Mouse (Mus musculus) kidney, postnatal 0 days (tissue): ENCODE data around the gene Ppp2r5a. TPM values are rescaled to one million over a fixed set of nuclear protein-coding genes. Genes with fewer than 3 reads are reported as not detected.
A peak's percentile ranks its signal among the peaks of the same experiment; 100 is the strongest.

ENCODE experiments used
- ATAC-seq: fragments of 200-750 bp; cut with Nextera tagmentation; replicated peaks from 2 replicates; pipeline ENCODE4 v1.8.0; 2017; ENCODE audit warnings: low read depth, moderate number of reproducible peaks, moderate TSS enrichment, moderate library complexity; ENCODE audit not compliant: low FRiP score
- DNase-seq: peaks from one replicate; pipeline ENCODE4 v3.0.0-alpha.2; 2016; ENCODE audit warnings: low spot score
- H3K27ac ChIP-seq: fragments of 300-500 bp; sonication (generic); 2 replicates; pipeline ENCODE4 v1.5.1; 2014; ENCODE audit warnings: mild to moderate bottlenecking
- H3K27me3 ChIP-seq: fragments of 300-500 bp; sonication (generic); 2 replicates; pipeline ENCODE4 v1.6.1; 2014; ENCODE audit warnings: low read length, mixed read lengths; ENCODE audit not compliant: insufficient read depth
- H3K36me3 ChIP-seq: fragments of 300-500 bp; sonication (generic); 2 replicates; pipeline ENCODE4 v1.6.1; 2014; ENCODE audit warnings: low read length, mixed read lengths; ENCODE audit not compliant: insufficient read depth
- H3K4me1 ChIP-seq: fragments of 300-500 bp; sonication (generic); replicated peaks from 2 replicates; pipeline ENCODE4 v1.6.1; 2014; ENCODE audit warnings: antibody characterized with exemption, low read length, mixed read lengths; ENCODE audit not compliant: insufficient read depth
- H3K4me2 ChIP-seq: fragments of 300-500 bp; sonication (generic); 2 replicates; pipeline ENCODE4 v1.6.1; 2014; ENCODE audit warnings: mild to moderate bottlenecking, low read length, moderate library complexity, mixed read lengths
- H3K4me3 ChIP-seq: fragments of 300-500 bp; sonication (generic); replicated peaks from 2 replicates; pipeline ENCODE4 v1.5.1; 2014; ENCODE audit warnings: low read depth, low read length
- H3K9ac ChIP-seq: fragments of 300-500 bp; sonication (generic); 2 replicates; pipeline ENCODE4 v1.6.1; 2014; ENCODE audit warnings: low read depth, low read length
- H3K9me3 ChIP-seq: fragments of 300-500 bp; sonication (generic); replicated peaks from 2 replicates; pipeline ENCODE4 v1.6.1; 2016; ENCODE audit warnings: low read length, inconsistent platforms, mixed read lengths
- CTCF ChIP-seq: IDR thresholded peaks from 2 replicates; pipeline ENCODE4 v1.5.1; 2016; ENCODE audit warnings: antibody characterized with exemption, low read depth, mild to moderate bottlenecking, moderate library complexity
- WGBS: fragments of 180-500 bp; shearing (Covaris S2); extraction: QIAGEN DNeasy Blood & Tissue Kit; methylation state at CpG from one replicate; pipeline ENCODE4 v1.1.7; 2014; 5-methylcytosine and 5-hydroxymethylcytosine counted together
- polyA plus RNA-seq: library from polyadenylated mRNA; unstranded; fragments of >200 nt; fragmentation: Nextera tagmentation; extraction: Ambion mirVana; gene quantifications from 2 replicates; pipeline ENCODE4 v1.2.1, GENCODE M21; 2015

The Ppp2r5a gene
- polyA plus RNA-seq, 1 experiment from 2014 or later = 39.8 TPM

- TF ChIP-seq CTCF = no peak
- Histone ChIP-seq H3K4me2 (no peak overlapping the region), H3K27ac (no peak overlapping the region), H3K9ac (no peak overlapping the region), H3K36me3 (no peaks in the 10 kb centered on the region), H3K4me3 (no peak overlapping the region), H3K27me3 (no peaks in the 10 kb centered on the region), H3K4me1 (no peaks in the 10 kb centered on the region), H3K9me3 (no peaks in the 10 kb centered on the region)
- DNase-seq (no peak), ATAC-seq (no peak)
- 39% methylated on average over 6 of the region's 6 CpGs for WGBS
These were observed 10.8 kb upstream of the Ppp2r5a start for GRCm38 (mm10) chr1:191413691-191414415.

- Histone ChIP-seq H3K9me3 (no peaks in the 10 kb centered on the region), H3K27ac (no peak overlapping the region), H3K27me3 (no peaks in the 10 kb centered on the region), H3K4me2 (peak overlapping the region; percentile 10; the same call in 1 of the 2 replicates), H3K36me3 (no peaks in the 10 kb centered on the region), H3K9ac (no peak overlapping the region), H3K4me1 (no peaks in the 10 kb centered on the region), H3K4me3 (no peak overlapping the region)
- DNase-seq (no peak), ATAC-seq (0 out of 2 replicates have a peak, but pooled peaks have one; percentile 61)
- 46% methylated on average over 10 of the region's 10 CpGs for WGBS
- TF ChIP-seq CTCF = no peak
These were observed 7.4 kb upstream of the Ppp2r5a start for GRCm38 (mm10) chr1:191410294-191411036.

GRCm38 (mm10) chr1:191407246-191407645, 4.2 kb upstream of the Ppp2r5a start:
- WGBS = 50% methylated on average over 11 of the region's 12 CpGs
- ATAC-seq = no peak
- no peak overlapping the region for H3K9ac ChIP-seq

GRCm38 (mm10) chr1:191406516-191406915, 3.4 kb upstream of the Ppp2r5a start:
- Histone ChIP-seq H3K4me2 (no peak overlapping the region), H3K36me3 (no peaks in the 10 kb centered on the region), H3K27me3 (no peaks in the 10 kb centered on the region), H3K27ac (no peak overlapping the region), H3K4me3 (no peak overlapping the region), H3K9me3 (no peaks in the 10 kb centered on the region), H3K4me1 (no peaks in the 10 kb centered on the region), H3K9ac (no peak overlapping the region)
- 96% methylated on average over 8 of the region's 8 CpGs for WGBS
- no peak for ATAC-seq
- TF ChIP-seq CTCF = no peak
- DNase-seq = no peak

More at GRCm38 (mm10) chr1:191407246-191407645, 4.2 kb upstream of the Ppp2r5a start:
- TF ChIP-seq CTCF = no peak
- H3K4me2 ChIP-seq = no peak overlapping the region
- H3K36me3 ChIP-seq = no peaks in the 10 kb centered on the region
- H3K27ac ChIP-seq = no peak overlapping the region
- H3K4me1 ChIP-seq = no peaks in the 10 kb centered on the region
- H3K27me3 ChIP-seq = no peaks in the 10 kb centered on the region
- DNase-seq = no peak
- no peak overlapping the region for H3K4me3 ChIP-seq
- H3K9me3 ChIP-seq = no peaks in the 10 kb centered on the region

GRCm38 (mm10) chr1:191404721-191405329, 1.8 kb upstream of the Ppp2r5a start:
- Histone ChIP-seq H3K9me3 (no peaks in the 10 kb centered on the region), H3K27me3 (no peaks in the 10 kb centered on the region), H3K4me2 (no peak overlapping the region), H3K9ac (no peak overlapping the region), H3K4me3 (no peak overlapping the region), H3K4me1 (no peaks in the 10 kb centered on the region), H3K27ac (no peak overlapping the region), H3K36me3 (no peaks in the 10 kb centered on the region)
- no peak for TF ChIP-seq CTCF
- DNase-seq (no peak), ATAC-seq (no peak)
- 75% methylated on average over 10 of the region's 10 CpGs for WGBS

GRCm38 (mm10) chr1:191404301-191404700, 1.2 kb upstream of the Ppp2r5a start:
- DNase-seq = no peak
- Histone ChIP-seq H3K4me1 (no peaks in the 10 kb centered on the region), H3K9ac (no peak overlapping the region), H3K4me2 (no peak overlapping the region), H3K9me3 (no peaks in the 10 kb centered on the region), H3K27ac (no peak overlapping the region), H3K4me3 (no peak overlapping the region), H3K36me3 (no peaks in the 10 kb centered on the region), H3K27me3 (no peaks in the 10 kb centered on the region)
- peak; percentile 12; the same call in 1 of the 2 replicates for TF ChIP-seq CTCF
- 60% methylated on average over 1 of the region's 1 CpGs for WGBS
- ATAC-seq = no peak
